Mouse (Mus musculus) thymus, postnatal 10 days (tissue): ENCODE measurements at regions not wholly inside any gene's neighbourhood (a gene's known extent, or its start where the extent isn't known, plus 50 kb on each side); places are given as distances from the start of the nearest gene placed in this dataset.
A peak's percentile ranks its signal among the peaks of the same experiment; 100 is the strongest.

Source experiments
- DNase-seq, 2 experiments: peaks; one replicate each; pipeline ENCODE4 v3.0.0; 2021; ENCODE audit warnings: low spot score in 2 of 2

DNA sequence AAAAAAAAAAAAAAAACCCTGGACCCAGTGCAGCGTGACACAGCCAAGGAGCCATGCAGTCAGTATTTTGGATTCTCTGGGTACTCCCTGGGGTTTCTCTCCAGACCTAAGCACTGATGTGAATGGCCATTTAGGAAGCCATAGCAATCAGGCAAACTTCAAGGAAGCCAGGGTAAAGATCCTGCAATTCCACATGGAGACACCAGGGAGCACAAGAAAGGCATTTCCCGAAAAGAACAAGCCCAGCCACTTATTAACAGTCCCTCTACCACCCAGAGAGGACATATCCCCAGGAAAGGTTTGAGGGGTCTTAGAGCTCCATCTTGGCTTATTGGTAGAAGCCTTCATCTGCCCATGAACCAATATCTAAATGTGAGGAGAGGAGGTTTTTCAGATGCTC is 68.3 kb upstream of the Cdh5 start:
- DNase-seq: no peak

DNA sequence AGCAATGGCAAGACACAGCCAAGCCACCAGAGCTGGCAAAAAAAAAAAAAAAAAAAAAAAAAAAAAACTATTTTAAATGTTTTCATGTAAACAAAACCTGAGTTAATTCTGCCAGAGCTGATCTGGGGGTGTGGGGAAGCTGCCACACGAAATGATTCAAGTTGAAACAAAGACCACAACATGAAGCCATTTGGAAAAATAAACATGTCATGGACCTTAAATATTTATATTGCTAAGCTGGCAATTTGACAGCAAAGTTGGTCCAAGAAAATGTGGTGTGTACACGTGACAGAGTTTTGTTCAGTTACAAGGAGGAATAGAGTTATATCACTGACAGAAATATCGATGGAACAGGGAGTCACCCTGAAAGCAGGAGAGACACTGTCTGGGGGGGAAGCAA is 67.1 kb upstream of the Cdh5 start:
- DNase-seq: no peak

DNA sequence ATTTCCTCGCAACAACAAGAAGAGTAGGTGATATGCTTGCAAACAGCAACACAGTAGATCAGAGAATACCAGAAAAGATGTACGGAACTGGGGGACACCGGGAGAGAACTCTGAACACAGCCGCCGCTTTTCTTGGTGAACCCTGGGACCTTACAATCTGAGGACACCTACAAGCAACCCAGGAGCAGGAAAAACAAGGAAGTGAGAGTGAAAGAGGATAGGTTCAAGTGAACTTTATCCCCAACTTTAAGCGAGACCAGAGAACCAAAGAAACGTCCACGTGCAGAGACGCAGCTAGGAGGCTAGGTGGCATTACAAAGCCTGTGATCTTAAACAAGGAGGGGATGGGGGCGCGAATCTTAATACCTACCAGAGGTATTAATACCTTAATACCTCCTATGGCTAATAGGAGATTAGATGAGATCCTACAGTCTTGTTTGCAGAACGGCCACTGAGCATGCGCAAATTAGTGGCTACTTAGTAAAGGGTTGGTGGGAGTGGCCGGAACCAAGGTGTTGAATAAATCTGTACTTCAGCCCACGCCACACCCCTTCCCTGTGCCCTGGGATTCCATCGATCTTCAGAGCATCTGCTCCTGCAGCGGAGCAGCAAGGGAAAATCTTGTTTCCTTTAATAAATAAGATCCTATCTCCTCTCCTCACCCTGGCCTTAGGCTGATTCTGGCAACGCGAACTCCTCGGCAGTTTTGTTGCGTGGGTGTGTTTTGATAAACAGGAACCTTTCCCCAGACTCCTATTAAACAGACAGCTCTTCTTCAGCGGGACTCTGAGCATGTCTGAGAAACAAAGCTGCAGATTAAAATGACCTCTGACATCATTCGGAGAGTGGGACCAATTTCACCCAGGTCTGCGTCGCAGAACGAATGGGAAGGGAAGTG is 64.6 kb upstream of the Cdh5 start:
- no peak for DNase-seq

DNA sequence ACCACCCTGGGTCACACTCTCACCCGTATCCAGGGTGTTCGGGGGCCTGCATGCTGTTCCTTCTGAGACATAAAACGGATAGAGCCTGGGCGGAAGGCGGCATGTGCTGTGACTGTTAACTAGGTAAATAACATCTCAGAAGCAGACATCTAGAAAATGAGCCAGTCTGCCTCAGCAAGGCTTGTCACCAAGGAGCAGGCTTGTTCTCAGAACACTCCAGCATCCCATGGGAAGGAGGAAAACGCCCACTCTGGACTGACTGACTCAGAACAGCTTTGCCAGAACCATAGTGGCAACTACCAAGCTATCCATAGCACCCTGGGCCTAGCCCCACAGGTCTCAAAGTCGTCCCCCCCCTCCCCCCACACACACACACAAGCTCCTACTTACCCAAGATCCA is 63.8 kb upstream of the Cdh5 start:
- no peak for DNase-seq

DNA sequence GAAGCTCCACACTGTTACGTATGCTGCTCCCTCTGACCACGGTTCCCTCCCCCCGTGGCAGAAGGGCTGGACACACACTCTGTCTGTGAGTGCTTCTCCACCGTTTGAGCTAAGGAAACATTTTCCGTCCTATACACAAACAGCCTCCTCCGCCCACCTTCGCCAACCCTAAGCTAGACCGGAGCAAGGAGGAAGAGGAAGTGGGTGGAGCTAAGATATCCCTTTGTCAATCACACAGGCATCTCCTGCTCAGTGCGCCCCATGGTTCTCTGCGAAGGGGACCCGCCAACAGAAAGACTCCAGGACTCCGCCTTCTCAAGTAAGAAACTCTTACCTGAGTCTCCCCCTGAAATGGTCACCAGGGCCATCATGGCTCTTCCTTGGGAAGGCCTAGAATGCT is 61.9 kb upstream of the Cdh5 start:
- DNase-seq: peak; percentile 51 to 63

DNA sequence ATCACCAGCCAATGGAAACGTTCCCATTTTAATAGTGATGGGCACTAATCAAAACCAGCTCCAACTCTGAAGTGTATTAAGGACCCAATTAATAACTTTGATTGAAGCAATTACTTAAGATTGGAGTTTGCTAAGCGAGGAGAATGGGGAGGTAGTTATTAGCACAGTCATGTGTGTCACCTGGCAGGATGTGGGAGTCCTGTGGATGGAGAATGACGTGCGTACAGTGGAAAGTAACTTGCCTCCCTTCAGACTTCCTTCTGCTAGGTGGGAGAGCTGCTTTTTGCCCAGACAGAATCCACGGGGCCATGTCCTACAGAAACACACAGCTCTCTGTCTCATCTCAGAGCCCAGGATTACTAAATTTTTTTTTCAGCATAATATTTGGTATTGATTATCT is 59.9 kb upstream of the Cdh5 start:
- DNase-seq: no peak

DNA sequence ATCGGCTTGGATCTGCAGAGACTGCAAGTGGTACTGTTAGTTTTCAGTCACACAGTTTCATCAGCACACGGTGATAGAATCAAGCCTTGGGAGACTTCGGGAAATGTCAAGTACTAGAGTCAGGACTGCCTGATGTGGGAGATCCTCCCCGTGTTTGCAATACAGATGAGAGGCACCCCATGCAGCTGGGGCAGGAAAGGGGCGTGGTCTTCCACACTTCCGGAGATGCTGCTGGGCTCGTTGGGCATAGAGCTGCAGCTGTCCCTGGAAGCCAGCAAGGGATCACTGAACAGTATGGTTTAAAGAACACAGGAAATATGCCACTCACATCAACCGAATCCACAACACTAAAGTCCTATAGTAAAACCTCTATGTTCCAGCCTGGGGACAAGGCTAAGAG is 59.0 kb upstream of the Cdh5 start:
- DNase-seq: peak; percentile 82

DNA sequence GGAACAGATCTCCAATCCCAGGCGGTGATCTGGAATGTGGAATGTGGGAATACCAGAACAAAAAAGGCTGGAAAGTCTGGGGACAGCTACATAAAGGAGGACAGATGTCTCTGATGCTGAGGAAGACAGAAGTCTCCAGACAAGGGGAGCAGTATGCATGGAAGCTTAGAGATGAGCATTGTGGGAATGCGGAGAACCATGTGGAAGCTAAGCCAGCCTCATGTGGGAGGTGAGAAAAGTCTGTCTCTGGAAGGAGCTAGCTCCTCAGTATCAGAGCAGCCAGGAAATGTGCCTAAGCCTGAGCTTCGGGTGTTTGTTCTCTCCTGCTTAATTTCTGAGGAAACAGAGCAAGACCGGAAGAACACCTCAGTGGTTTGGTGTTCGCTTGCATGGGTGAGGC is 53.4 kb upstream of the Cdh5 start:
- DNase-seq: no peak

DNA sequence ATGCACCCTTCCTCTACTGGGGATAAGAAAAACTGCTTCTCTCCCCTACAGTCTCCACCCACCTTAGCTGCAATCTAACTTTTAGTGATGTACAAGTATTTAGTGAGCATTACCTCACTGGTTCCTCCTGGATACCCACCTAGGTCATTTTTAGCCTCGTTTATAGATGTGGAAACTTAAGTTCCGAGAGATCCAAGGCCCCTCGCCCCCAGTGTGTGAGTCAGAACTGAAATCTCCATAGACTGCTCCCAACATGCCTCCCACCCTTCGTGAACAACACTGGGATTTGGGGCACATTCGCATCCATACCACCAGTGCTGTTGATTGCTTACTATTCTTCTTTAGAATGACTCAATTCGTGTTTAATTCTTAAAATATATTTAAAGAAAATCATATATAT is 52.2 kb upstream of the Cdh5 start:
- no peak for DNase-seq

DNA sequence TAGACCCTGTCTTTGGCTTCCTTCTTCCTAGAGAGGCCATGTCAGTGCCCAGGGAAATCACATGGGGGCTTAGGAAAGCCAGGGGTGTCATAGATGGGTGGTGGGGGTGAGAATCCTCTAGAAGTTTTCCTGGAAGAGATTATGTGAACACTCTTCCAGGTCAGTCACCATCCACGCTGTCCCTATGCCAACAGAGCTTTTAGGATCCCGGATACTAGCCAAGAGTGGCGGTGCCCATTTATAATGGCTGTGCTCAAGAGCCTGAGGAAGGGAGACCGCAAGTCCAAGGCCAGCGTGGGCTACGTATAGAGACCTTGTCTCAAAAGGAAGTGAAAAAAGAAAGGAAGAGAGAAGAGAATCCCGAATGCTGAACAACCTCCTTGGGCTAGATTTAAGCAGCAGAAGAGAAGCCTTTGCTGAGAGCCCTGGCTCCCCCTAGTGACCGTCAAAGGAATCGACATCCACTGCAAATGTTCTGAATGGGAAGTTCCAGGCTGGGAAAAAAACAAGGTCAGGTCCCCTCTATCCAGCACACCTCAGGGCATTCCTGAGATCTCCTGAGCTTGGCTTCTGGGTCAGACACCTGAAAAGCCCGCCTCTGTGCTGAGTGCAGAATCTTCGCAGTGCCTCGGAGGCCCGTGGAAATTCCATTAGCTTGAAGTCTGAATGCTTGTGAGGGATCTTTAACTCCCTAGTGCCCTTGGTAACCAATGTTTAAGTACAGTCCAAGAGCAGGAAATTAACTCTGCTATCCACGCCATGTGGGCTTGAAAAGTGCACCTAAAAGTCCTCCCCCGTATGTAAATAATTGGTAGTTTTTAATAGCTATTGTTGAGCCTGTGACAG is 50.5 kb upstream of the Cdh5 start:
- peak in 1 of 2 experiments; percentile 67 for DNase-seq

DNA sequence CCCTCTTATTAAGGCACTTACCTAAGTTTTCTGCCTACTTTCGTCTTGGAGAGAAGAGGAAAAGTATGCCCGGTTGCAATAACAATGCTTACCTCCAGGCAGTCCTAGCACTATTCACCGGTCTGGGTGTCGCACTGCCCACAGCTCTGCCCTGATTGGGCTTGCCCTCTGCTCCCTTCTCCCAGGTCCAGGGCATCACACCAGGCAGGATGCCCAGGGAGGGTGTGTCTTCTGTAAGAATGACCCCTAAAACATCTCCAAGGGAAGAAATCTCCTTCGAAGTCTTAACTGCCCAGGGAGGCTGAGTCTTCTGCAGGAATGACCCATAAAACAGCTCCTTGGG is 49.9 kb upstream of the Cdh5 start:
- no peak for DNase-seq
